Mouse (Mus musculus): ENCODE results near the gene Krtap26-1. TPM values are rescaled to one million over a fixed set of nuclear protein-coding genes. Genes with fewer than 3 reads are reported as not detected.

The Krtap26-1 gene
- polyA plus RNA-seq, 1 experiment from 2014 or later = not detected

- H3K9me3 ChIP-seq (ENCODE audit: low read length) = no peaks in the 10 kb centered on the region
- no peak for DNase-seq
- H3K27ac ChIP-seq (ENCODE audit: low read depth) = no peak within 1 kb of the TSS
- WGBS (ENCODE audit: insufficient replicate concordance) = 91% methylated on average over 4 of the region's 4 CpGs
- H3K4me2 ChIP-seq (ENCODE audit: low read depth, low read length) = no peak within 1 kb of the TSS
- H3K4me1 ChIP-seq (ENCODE audit: insufficient read depth) = no peaks in the 10 kb centered on the region
- no peak within 1 kb of the TSS for H3K9ac ChIP-seq (replicated peaks)
- ATAC-seq = no peak
- no peaks in the 10 kb centered on the region for H3K27me3 ChIP-seq (ENCODE audit: insufficient read depth, low read length)
- no peak within 1 kb of the TSS for H3K4me3 ChIP-seq (ENCODE audit: low read depth, low read length)
- H3K36me3 ChIP-seq (replicated peaks; ENCODE audit: insufficient read depth, low read length) = no peaks in the 10 kb centered on the region
- TF ChIP-seq CTCF (IDR thresholded peaks at IDR 0.05; ENCODE audit: low read depth) = no peak
- no peak for TF ChIP-seq EP300 (IDR thresholded peaks at IDR 0.05; ENCODE audit: low read depth)
Measured at GRCm38 (mm10) chr16:88627566-88627965, 20.0 kb downstream of the Krtap26-1 start, which contains the start of gene 2310079G19Rik. TSS of gene 2310079G19Rik (minus strand) at chr16:88627666.

- DNase-seq (no peak), ATAC-seq (no peak)
- Histone ChIP-seq H3K27me3 (ENCODE audit: insufficient read depth, low read length) (no peaks in the 10 kb centered on the region), H3K4me1 (ENCODE audit: insufficient read depth) (no peaks in the 10 kb centered on the region), H3K9me3 (ENCODE audit: low read length) (no peaks in the 10 kb centered on the region), H3K9ac (replicated peaks) (no peak overlapping the region), H3K4me3 (ENCODE audit: low read depth, low read length) (no peak overlapping the region), H3K4me2 (ENCODE audit: low read depth, low read length) (no peak overlapping the region), H3K27ac (ENCODE audit: low read depth) (no peak overlapping the region), H3K36me3 (replicated peaks; ENCODE audit: insufficient read depth, low read length) (no peaks in the 10 kb centered on the region)
- TF ChIP-seq CTCF (IDR thresholded peaks at IDR 0.05; ENCODE audit: low read depth) (no peak), EP300 (IDR thresholded peaks at IDR 0.05; ENCODE audit: low read depth) (no peak)
- WGBS (ENCODE audit: insufficient replicate concordance) = 69% methylated on average over 4 of the region's 4 CpGs
Measured at GRCm38 (mm10) chr16:88612712-88613111, 34.9 kb downstream of the Krtap26-1 start.

GRCm38 (mm10) chr16:88611922-88612321 lies 35.7 kb downstream of the Krtap26-1 start, which contains the start of gene Krtap24-1:
TSS of gene Krtap24-1 (minus strand) at chr16:88612279.
- 79% methylated on average over 8 of the region's 8 CpGs for WGBS (ENCODE audit: insufficient replicate concordance)
- H3K9me3 ChIP-seq (ENCODE audit: low read length) = no peaks in the 10 kb centered on the region
- H3K27ac ChIP-seq (ENCODE audit: low read depth) = no peak within 1 kb of the TSS
- DNase-seq = no peak
- TF ChIP-seq EP300 (IDR thresholded peaks at IDR 0.05; ENCODE audit: low read depth) (no peak), CTCF (IDR thresholded peaks at IDR 0.05; ENCODE audit: low read depth) (no peak)
- no peak within 1 kb of the TSS for H3K4me3 ChIP-seq (ENCODE audit: low read depth, low read length)
- ATAC-seq = no peak; the same call in 1 of the 2 replicates
- H3K9ac ChIP-seq (replicated peaks) = no peak within 1 kb of the TSS
- no peaks in the 10 kb centered on the region for H3K27me3 ChIP-seq (ENCODE audit: insufficient read depth, low read length)
- H3K4me2 ChIP-seq (ENCODE audit: low read depth, low read length) = no peak within 1 kb of the TSS
- H3K36me3 ChIP-seq (replicated peaks; ENCODE audit: insufficient read depth, low read length) = no peaks in the 10 kb centered on the region
- H3K4me1 ChIP-seq (ENCODE audit: insufficient read depth) = no peaks in the 10 kb centered on the region

- Histone ChIP-seq H3K27me3 (ENCODE audit: insufficient read depth, low read length) (no peaks in the 10 kb centered on the region), H3K9me3 (ENCODE audit: low read length) (no peaks in the 10 kb centered on the region), H3K4me1 (ENCODE audit: insufficient read depth) (no peaks in the 10 kb centered on the region), H3K36me3 (replicated peaks; ENCODE audit: insufficient read depth, low read length) (no peaks in the 10 kb centered on the region), H3K4me3 (ENCODE audit: low read depth, low read length) (no peak overlapping the region), H3K9ac (replicated peaks) (no peak overlapping the region), H3K27ac (ENCODE audit: low read depth) (no peak overlapping the region), H3K4me2 (ENCODE audit: low read depth, low read length) (no peak overlapping the region)
- no peak for TF ChIP-seq EP300 (IDR thresholded peaks at IDR 0.05; ENCODE audit: low read depth)
- 80% methylated on average over 6 of the region's 6 CpGs for WGBS (ENCODE audit: insufficient replicate concordance)
- ATAC-seq = no peak
- no peak for DNase-seq
Measured at GRCm38 (mm10) chr16:88604570-88604969, 43.0 kb downstream of the Krtap26-1 start.

- 45% methylated on average over 1 of the region's 1 CpGs for WGBS (ENCODE audit: insufficient replicate concordance)
- no peaks in the 10 kb centered on the region for H3K4me1 ChIP-seq (ENCODE audit: insufficient read depth)
- TF ChIP-seq CTCF (IDR thresholded peaks at IDR 0.05; ENCODE audit: low read depth) (no peak), EP300 (IDR thresholded peaks at IDR 0.05; ENCODE audit: low read depth) (no peak)
Measured at GRCm38 (mm10) chr16:88602464-88602863, 45.1 kb downstream of the Krtap26-1 start.

GRCm38 (mm10) chr16:88600303-88600702 lies 47.3 kb downstream of the Krtap26-1 start:
- Histone ChIP-seq H3K36me3 (replicated peaks; ENCODE audit: insufficient read depth, low read length) (no peaks in the 10 kb centered on the region), H3K9me3 (ENCODE audit: low read length) (no peaks in the 10 kb centered on the region), H3K4me1 (ENCODE audit: insufficient read depth) (no peaks in the 10 kb centered on the region), H3K27ac (ENCODE audit: low read depth) (no peak overlapping the region), H3K27me3 (ENCODE audit: insufficient read depth, low read length) (no peaks in the 10 kb centered on the region), H3K9ac (replicated peaks) (no peak overlapping the region), H3K4me3 (ENCODE audit: low read depth, low read length) (no peak overlapping the region), H3K4me2 (ENCODE audit: low read depth, low read length) (no peak overlapping the region)
- ATAC-seq = no peak
- WGBS (ENCODE audit: insufficient replicate concordance) = 61% methylated on average over 8 of the region's 8 CpGs
- no peak for DNase-seq
- no peak for TF ChIP-seq CTCF (IDR thresholded peaks at IDR 0.05; ENCODE audit: low read depth)
- TF ChIP-seq EP300 (IDR thresholded peaks at IDR 0.05; ENCODE audit: low read depth) = no peak

More at GRCm38 (mm10) chr16:88602464-88602863, 45.1 kb downstream of the Krtap26-1 start:
- ATAC-seq = no peak
- Histone ChIP-seq H3K4me3 (ENCODE audit: low read depth, low read length) (no peak overlapping the region), H3K9me3 (ENCODE audit: low read length) (no peaks in the 10 kb centered on the region), H3K9ac (replicated peaks) (no peak overlapping the region), H3K27me3 (ENCODE audit: insufficient read depth, low read length) (no peaks in the 10 kb centered on the region), H3K27ac (ENCODE audit: low read depth) (no peak overlapping the region), H3K4me2 (ENCODE audit: low read depth, low read length) (no peak overlapping the region), H3K36me3 (replicated peaks; ENCODE audit: insufficient read depth, low read length) (no peaks in the 10 kb centered on the region)
- DNase-seq = no peak

Data from liver, postnatal 0 days (tissue).